Mouse (Mus musculus): ENCODE measurements at regions not wholly inside any gene's neighbourhood (a gene's known extent, or its start where the extent isn't known, plus 50 kb on each side); places are given as distances from the start of the nearest gene placed in this dataset.

DNA sequence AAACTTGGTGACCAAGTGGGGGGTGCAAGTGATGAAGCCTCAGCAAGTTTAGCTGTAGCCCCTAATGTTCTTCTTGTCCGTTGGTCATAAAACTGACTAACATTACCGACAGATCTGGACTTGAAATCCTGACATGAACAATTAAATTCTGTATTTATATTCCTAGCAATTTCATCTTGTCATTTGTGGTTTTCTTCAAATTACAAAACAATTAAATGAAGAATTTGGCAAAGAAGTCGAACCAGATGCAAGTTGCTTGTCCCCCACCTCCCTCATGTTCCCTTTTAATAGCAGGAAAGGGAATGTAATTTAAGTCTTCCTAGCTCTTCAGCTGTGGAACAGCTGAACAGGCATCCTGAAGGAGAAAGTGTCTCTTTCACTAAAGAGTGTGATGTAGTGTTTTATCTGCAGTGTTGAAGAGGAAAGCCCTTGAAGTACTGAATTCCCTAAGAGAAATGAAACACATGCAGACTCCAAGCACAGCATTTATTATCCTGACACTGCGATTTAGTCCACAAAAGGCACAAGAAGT lies 467.5 kb downstream of the Ebf1 start:
- no peak for TF ChIP-seq CTCF (IDR thresholded peaks at IDR 0.05; ENCODE audit: insufficient read depth, low read depth, low read length)
- no peak for TF ChIP-seq POLR2A (IDR thresholded peaks at IDR 0.05; ENCODE audit: insufficient read depth, low read depth, low read length)
